8 mouse cellular contexts compared by ENCODE assay signal in genomic region chr15:71195011-71195739, GRCm38 (mm10).
DNase-seq lines count a peak whose midpoint lies in the region; ATAC-seq lines count a peak whose summit lies in the region.

No protein-coding gene starts in this region.

- no peak for ATAC-seq in CD4-positive, CD25-positive, alpha-beta regulatory T cell, adult 4 months

- peak; percentile 13 to 64 for DNase-seq in adrenal gland, adult (ENCODE audit: inconsistent age in 2 of 2, low spot score in 1 of 2)
- no peak for DNase-seq in adrenal gland, postnatal 4 days (ENCODE audit: low spot score in 2 of 2)
- peak; percentile 17 for DNase-seq in ES-CJ7 (ENCODE audit: low read depth, low spot score)
- peak; percentile 8 for DNase-seq in embryo, embryonic 9.5 days (ENCODE audit: extremely low spot score)
- DNase-seq in layer of hippocampus, adult 9-10 months (ENCODE audit: low spot score), result peak; percentile 17
- peak; percentile 42 for DNase-seq in right cerebral cortex, postnatal 25 days
- no peak for DNase-seq in heart, adult 11 months

Comparison
In these comparisons a context has a peak if more than half of its experiments do, and no peak if none do; other contexts are left out.
1. DNase-seq: peak in adrenal gland, adult (2 of 2), ES-CJ7 (single experiment), embryo, embryonic 9.5 days (single experiment), layer of hippocampus, adult 9-10 months (single experiment) and right cerebral cortex, postnatal 25 days (single experiment); none in adrenal gland, postnatal 4 days (0 of 2) and heart, adult 11 months (single experiment).